Mouse (Mus musculus) C2C12 (cell line): ENCODE measurements around the gene Mthfd1l. TPM values are rescaled to one million over a fixed set of nuclear protein-coding genes. Genes with fewer than 3 reads are reported as not detected.
A peak's percentile ranks its signal among the peaks of the same experiment; 100 is the strongest.

Experiments used
- H3K27me3 ChIP-seq: one replicate; pipeline ENCODE4 v1.6.1; 2011; ENCODE audit not compliant: control insufficient read depth, insufficient read depth, insufficient read length
- H3K36me3 ChIP-seq: one replicate; pipeline ENCODE4 v1.6.1; 2011; ENCODE audit not compliant: control insufficient read depth, insufficient read depth
- H3K4me3 ChIP-seq: one replicate; pipeline ENCODE4 v1.5.1; 2011; ENCODE audit warnings: mild to moderate bottlenecking, control low read depth; ENCODE audit not compliant: poor library complexity, insufficient read depth, severe bottlenecking
- H3K79me2 ChIP-seq: one replicate; pipeline ENCODE4 v1.6.1; 2011; ENCODE audit not compliant: control insufficient read depth, insufficient read depth
- H3K79me3 ChIP-seq: one replicate; pipeline ENCODE4 v1.6.1; 2011; ENCODE audit warnings: low read depth, control low read depth
- H3ac ChIP-seq: one replicate; pipeline ENCODE3; 2011; ENCODE audit warnings: low read depth; ENCODE audit not compliant: control insufficient read depth, insufficient read length
- CEBPB ChIP-seq: IDR thresholded peaks from one replicate; pipeline ENCODE4 v1.6.1; 2011; ENCODE audit warnings: low read depth, mild to moderate bottlenecking, control low read depth, moderate library complexity
- CTCF ChIP-seq: IDR thresholded peaks from one replicate; pipeline ENCODE4 v1.5.1; 2011; ENCODE audit not compliant: control insufficient read depth, insufficient read depth, insufficient read length
- FOSL1 ChIP-seq: IDR thresholded peaks from one replicate; pipeline ENCODE4 v1.8.0; 2011; ENCODE audit warnings: mild to moderate bottlenecking, low read length; ENCODE audit not compliant: poor library complexity, insufficient read depth, severe bottlenecking
- MAX ChIP-seq: IDR thresholded peaks from one replicate; pipeline ENCODE4 v1.6.1; 2011; ENCODE audit warnings: mild to moderate bottlenecking, control low read depth
- MYOD1 ChIP-seq: IDR thresholded peaks from one replicate; pipeline ENCODE4 v1.6.1; 2011; ENCODE audit warnings: low read depth; ENCODE audit not compliant: control insufficient read depth, insufficient read length
- MYOG ChIP-seq: IDR thresholded peaks from one replicate; pipeline ENCODE4 v1.6.1; 2011; ENCODE audit not compliant: control insufficient read depth, insufficient read length; ENCODE audit errors: extremely low read depth
- USF1 ChIP-seq: IDR thresholded peaks from one replicate; pipeline ENCODE4 v1.6.1; 2011; ENCODE audit warnings: low read depth, mild to moderate bottlenecking, control low read depth, moderate library complexity
- polyA plus RNA-seq: library from polyadenylated mRNA; unstranded; fragments of >200 nt; fragmentation: generic; extraction: Trizol; gene quantifications from one replicate; pipeline ENCODE4 v1.2.1, GENCODE M21; 2012; ENCODE audit warnings: missing spikeins

The Mthfd1l gene
- polyA plus RNA-seq, 1 experiment = 43.6 TPM

GRCm38 (mm10) chr10:4100007-4100406, 127.1 kb downstream of the Mthfd1l start:
- Histone ChIP-seq H3K79me2 (no peaks in the 10 kb centered on the region), H3K4me3 (no peak overlapping the region), H3K79me3 (no peaks in the 10 kb centered on the region), H3K36me3 (peaks cover 59% of the 10 kb centered on the region), H3ac (no peak overlapping the region), H3K27me3 (no peaks in the 10 kb centered on the region)
- TF ChIP-seq USF1 (no peak), FOSL1 (no peak), CEBPB (no peak), MYOD1 (no peak), MYOG (no peak)

GRCm38 (mm10) chr10:4105676-4106528, 133.0 kb downstream of the Mthfd1l start:
- Histone ChIP-seq H3K4me3 (no peak overlapping the region), H3K79me3 (no peaks in the 10 kb centered on the region), H3ac (no peak overlapping the region), H3K36me3 (peaks cover 56% of the 10 kb centered on the region), H3K79me2 (no peaks in the 10 kb centered on the region), H3K27me3 (no peaks in the 10 kb centered on the region)
- TF ChIP-seq FOSL1 = no peak
- TF ChIP-seq MYOG = no peak
- no peak for TF ChIP-seq MYOD1
- TF ChIP-seq CEBPB = no peak
- TF ChIP-seq MAX = peak; percentile 14
- TF ChIP-seq CTCF = no peak
- peak; percentile 98 for TF ChIP-seq USF1

- no peaks in the 10 kb centered on the region for H3K79me2 ChIP-seq
- H3K36me3 ChIP-seq = peaks cover 55% of the 10 kb centered on the region
- H3ac ChIP-seq = peak overlapping the region; percentile 19
- TF ChIP-seq CTCF (no peak), MYOD1 (peak; percentile 27), CEBPB (peak; percentile 92), MAX (peak; percentile 13), FOSL1 (peak; percentile 37), MYOG (no peak), USF1 (no peak)
- H3K79me3 ChIP-seq = no peaks in the 10 kb centered on the region
- no peaks in the 10 kb centered on the region for H3K27me3 ChIP-seq
- H3K4me3 ChIP-seq = no peak overlapping the region
Observed at GRCm38 (mm10) chr10:4107661-4108338, 134.9 kb downstream of the Mthfd1l start.

DNA sequence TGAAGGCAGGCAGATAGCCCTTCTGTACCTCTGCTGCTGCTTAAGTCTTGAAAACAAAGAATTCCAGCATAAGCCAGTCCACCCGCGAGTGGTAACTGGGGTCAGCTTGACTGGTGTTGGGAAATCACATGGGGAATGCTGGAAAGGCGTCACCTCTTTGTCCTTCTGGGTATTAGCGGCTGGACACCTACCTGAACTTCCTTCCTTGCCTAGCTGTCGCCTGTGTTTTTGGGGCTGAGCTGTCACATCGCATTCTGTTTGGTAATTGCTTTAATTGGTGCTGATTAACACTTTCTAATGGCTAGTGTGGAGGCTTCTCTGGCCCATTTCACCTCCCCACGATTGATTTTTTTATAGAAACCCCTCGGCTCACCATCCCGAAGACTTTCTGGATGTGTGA, 135.5 kb downstream of the Mthfd1l start:
- H3K79me3 ChIP-seq = no peaks in the 10 kb centered on the region
- no peaks in the 10 kb centered on the region for H3K27me3 ChIP-seq
- no peak overlapping the region for H3ac ChIP-seq
- peaks cover 52% of the 10 kb centered on the region for H3K36me3 ChIP-seq
- H3K79me2 ChIP-seq = no peaks in the 10 kb centered on the region
- H3K4me3 ChIP-seq = no peak overlapping the region
- TF ChIP-seq FOSL1 (no peak), USF1 (no peak), MYOG (no peak), MAX (no peak), CTCF (no peak), CEBPB (no peak), MYOD1 (no peak)

DNA sequence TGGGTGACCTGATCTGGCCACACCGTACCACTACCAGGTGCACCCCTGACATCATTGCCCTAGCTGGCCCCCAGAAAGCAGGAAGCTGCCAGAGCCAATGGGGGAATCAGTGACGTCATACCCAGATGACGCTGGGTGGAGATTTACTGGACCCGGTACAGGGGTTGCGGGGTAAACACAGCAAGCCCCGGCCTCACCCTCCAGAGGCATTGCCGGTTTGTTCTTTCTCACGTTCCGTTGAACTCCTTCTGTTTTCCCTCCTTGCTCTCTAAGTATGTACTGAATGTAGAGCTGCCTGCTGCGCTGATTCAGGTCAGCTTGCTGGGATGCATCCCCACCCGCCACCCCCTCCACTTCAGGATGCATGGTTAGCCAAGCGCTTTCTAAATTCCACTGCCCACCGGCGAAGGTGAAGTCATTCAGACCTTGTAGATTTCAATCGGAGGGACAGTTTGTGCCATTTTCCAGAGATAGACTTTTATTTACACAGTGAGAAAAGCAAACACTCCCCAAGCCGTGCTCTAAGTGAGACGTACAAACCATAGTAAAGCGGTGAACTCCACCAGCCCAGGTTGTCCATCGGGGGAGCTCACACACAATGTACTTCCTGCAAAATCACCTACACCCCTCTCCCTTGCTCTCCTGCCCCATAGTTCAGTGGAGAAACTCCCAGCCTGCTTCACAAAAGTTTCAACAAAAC, 138.3 kb downstream of the Mthfd1l start:
- Histone ChIP-seq H3K79me3 (no peaks in the 10 kb centered on the region), H3K79me2 (no peaks in the 10 kb centered on the region), H3K36me3 (peaks cover 54% of the 10 kb centered on the region), H3ac (no peak overlapping the region), H3K27me3 (no peaks in the 10 kb centered on the region), H3K4me3 (no peak overlapping the region)
- no peak for TF ChIP-seq MYOG
- TF ChIP-seq MAX = no peak
- TF ChIP-seq MYOD1 = no peak
- no peak for TF ChIP-seq CEBPB
- TF ChIP-seq FOSL1 = no peak
- no peak for TF ChIP-seq CTCF
- TF ChIP-seq USF1 = no peak
